Mouse (Mus musculus) liver, embryonic 12.5 days (tissue): Measurements from ENCODE around the gene Dnah10. TPM values are rescaled to one million over a fixed set of nuclear protein-coding genes. Genes with fewer than 3 reads are reported as not detected.

ENCODE experiments used
- ATAC-seq: fragments of 200-750 bp; cut with Nextera tagmentation; 2 replicates; pipeline ENCODE4 v1.8.0; 2017; ENCODE audit warnings: moderate number of reproducible peaks, mild to moderate bottlenecking, moderate library complexity
- H3K27ac ChIP-seq: fragments of 300-500 bp; sonication (generic); 2 replicates; pipeline ENCODE4 v1.5.1; 2016; ENCODE audit warnings: mild to moderate bottlenecking
- H3K27me3 ChIP-seq: fragments of 300-500 bp; sonication (generic); replicated peaks from 2 replicates; pipeline ENCODE4 v1.6.1; 2016; ENCODE audit warnings: mild to moderate bottlenecking, moderate library complexity
- H3K36me3 ChIP-seq: fragments of 300-500 bp; sonication (generic); 2 replicates; pipeline ENCODE4 v1.6.1; 2016; ENCODE audit warnings: mild to moderate bottlenecking, moderate library complexity
- H3K4me1 ChIP-seq: fragments of 300-500 bp; sonication (generic); 2 replicates; pipeline ENCODE4 v1.6.1; 2016
- H3K4me2 ChIP-seq: fragments of 300-500 bp; sonication (generic); 2 replicates; pipeline ENCODE4 v1.6.1; 2016; ENCODE audit warnings: mild to moderate bottlenecking, moderate library complexity
- H3K4me3 ChIP-seq: fragments of 300-500 bp; sonication (generic); 2 replicates; pipeline ENCODE4 v1.5.1; 2016; ENCODE audit warnings: mild to moderate bottlenecking, moderate library complexity
- H3K9ac ChIP-seq: fragments of 300-500 bp; sonication (generic); 2 replicates; pipeline ENCODE4 v1.6.1; 2016; ENCODE audit warnings: mild to moderate bottlenecking, moderate library complexity
- H3K9me3 ChIP-seq: fragments of 300-500 bp; sonication (generic); replicated peaks from 2 replicates; pipeline ENCODE4 v1.6.1; 2016; ENCODE audit warnings: mild to moderate bottlenecking, moderate library complexity
- WGBS: fragments of 180-500 bp; shearing (Covaris S2); methylation state at CpG from one replicate; pipeline ENCODE4 v1.1.7; 2016; ENCODE audit not compliant: insufficient replicate concordance; 5-methylcytosine and 5-hydroxymethylcytosine counted together
- polyA plus RNA-seq: library from polyadenylated mRNA; unstranded; fragments of >200 nt; fragmentation: Nextera tagmentation; extraction: Ambion mirVana; gene quantifications from 2 replicates; pipeline ENCODE4 v1.2.1, GENCODE M21; 2016

Gene Dnah10
- polyA plus RNA-seq, 1 experiment from 2014 or later = 0.01 TPM

GRCm38 (mm10) chr5:124873096-124873495 lies 148.2 kb downstream of the Dnah10 start:
- H3K9me3 ChIP-seq = no peaks in the 10 kb centered on the region
- ATAC-seq = no peak
- H3K4me1 ChIP-seq = peaks cover 21% of the 10 kb centered on the region; the same call in 1 of the 2 replicates
- no peaks in the 10 kb centered on the region for H3K27me3 ChIP-seq
- H3K4me3 ChIP-seq = no peak overlapping the region
- H3K27ac ChIP-seq = no peak overlapping the region
- H3K36me3 ChIP-seq = peaks cover 26% of the 10 kb centered on the region
- H3K4me2 ChIP-seq = no peak overlapping the region
- 60% methylated on average over 3 of the region's 3 CpGs for WGBS
- H3K9ac ChIP-seq = no peak overlapping the region

- Histone ChIP-seq H3K27ac (no peak overlapping the region), H3K4me2 (no peak overlapping the region), H3K36me3 (peaks cover 20% of the 10 kb centered on the region; the same call in 1 of the 2 replicates), H3K9ac (no peak overlapping the region), H3K9me3 (no peaks in the 10 kb centered on the region), H3K4me1 (peaks cover 27% of the 10 kb centered on the region), H3K4me3 (no peak overlapping the region), H3K27me3 (no peaks in the 10 kb centered on the region)
- ATAC-seq = no peak
- WGBS = 72% methylated on average over 6 of the region's 6 CpGs
These were observed 149.2 kb downstream of the Dnah10 start for GRCm38 (mm10) chr5:124873890-124874601.

- Histone ChIP-seq H3K27ac (no peak overlapping the region), H3K4me1 (peaks cover 6% of the 10 kb centered on the region), H3K4me2 (no peak overlapping the region), H3K9me3 (no peaks in the 10 kb centered on the region), H3K4me3 (no peak overlapping the region), H3K36me3 (peaks cover 37% of the 10 kb centered on the region), H3K27me3 (no peaks in the 10 kb centered on the region), H3K9ac (no peak overlapping the region)
- no peak for ATAC-seq
- 84% methylated on average over 4 of the region's 4 CpGs for WGBS
These were observed 154.4 kb downstream of the Dnah10 start for GRCm38 (mm10) chr5:124879251-124879650.

GRCm38 (mm10) chr5:124879801-124880200 lies 154.9 kb downstream of the Dnah10 start:
- WGBS = 81% methylated on average over 6 of the region's 6 CpGs
- H3K9ac ChIP-seq = no peak overlapping the region
- no peak for ATAC-seq
- H3K27me3 ChIP-seq = no peaks in the 10 kb centered on the region
- H3K4me1 ChIP-seq = peaks cover 6% of the 10 kb centered on the region
- no peak overlapping the region for H3K27ac ChIP-seq
- no peaks in the 10 kb centered on the region for H3K9me3 ChIP-seq
- peaks cover 39% of the 10 kb centered on the region for H3K36me3 ChIP-seq
- no peak overlapping the region for H3K4me2 ChIP-seq
- no peak overlapping the region for H3K4me3 ChIP-seq

GRCm38 (mm10) chr5:124883877-124884276 lies 159.0 kb downstream of the Dnah10 start:
- no peak for ATAC-seq
- Histone ChIP-seq H3K27ac (no peak overlapping the region), H3K4me1 (no peaks in the 10 kb centered on the region), H3K4me3 (no peak overlapping the region), H3K9me3 (no peaks in the 10 kb centered on the region), H3K9ac (no peak overlapping the region), H3K4me2 (no peak overlapping the region), H3K27me3 (no peaks in the 10 kb centered on the region), H3K36me3 (peaks cover 63% of the 10 kb centered on the region)
- 90% methylated on average over 6 of the region's 6 CpGs for WGBS

Other genes starting within 250 kb of the Dnah10 start
- 9.4 and 11.5 TPM in 2 replicates for gene Rilpl2, start 246.7 kb upstream of the Dnah10 start, polyA plus RNA-seq
- gene Snrnp35, start 242.0 kb upstream of the Dnah10 start, polyA plus RNA-seq = 17.8 and 18.3 TPM in 2 replicates
- gene Rilpl1, start 193.7 kb upstream of the Dnah10 start, polyA plus RNA-seq = 4.5 and 4.9 TPM in 2 replicates
- 394 and 403 TPM in 2 replicates for gene Tmed2, start 184.4 kb upstream of the Dnah10 start, polyA plus RNA-seq
- 11.9 and 12.4 TPM in 2 replicates for gene Ddx55, start 172.2 kb upstream of the Dnah10 start, polyA plus RNA-seq
- 74.6 and 80.1 TPM in 2 replicates for gene Eif2b1, start 146.0 kb upstream of the Dnah10 start, polyA plus RNA-seq
- 42.1 and 43.3 TPM in 2 replicates for gene Gtf2h3, start 145.9 kb upstream of the Dnah10 start, polyA plus RNA-seq
- 21.2 and 25.5 TPM in 2 replicates for gene Atp6v0a2, start 96.5 kb upstream of the Dnah10 start, polyA plus RNA-seq
- 0.93 and 1.3 TPM in 2 replicates for gene Ccdc92, start 137.3 kb downstream of the Dnah10 start, polyA plus RNA-seq
- gene Zfp664, start 137.6 kb downstream of the Dnah10 start, polyA plus RNA-seq = 21.3 and 22.6 TPM in 2 replicates